Mouse (Mus musculus) forebrain, embryonic 13.5 days (tissue): ENCODE measurements around the gene Hist1h2ac. TPM values are rescaled to one million over a fixed set of nuclear protein-coding genes. Genes with fewer than 3 reads are reported as not detected.
"Not testable (repeated sequence)": the region's sequence is repeated elsewhere in the genome, so short reads cannot be mapped to it uniquely, and the experiment has no call there.

Source experiments
- ATAC-seq: fragments of 200-750 bp; cut with Nextera tagmentation; 2 replicates; pipeline ENCODE4 v1.8.0; 2017
- H3K27ac ChIP-seq: fragments of 300-500 bp; sonication (generic); 2 replicates; pipeline ENCODE4 v1.5.1; 2015; ENCODE audit warnings: inconsistent platforms, mild to moderate bottlenecking, moderate library complexity
- H3K27me3 ChIP-seq: fragments of 300-500 bp; sonication (generic); 2 replicates; pipeline ENCODE4 v1.6.1; 2015; ENCODE audit warnings: mild to moderate bottlenecking, inconsistent platforms
- H3K36me3 ChIP-seq: fragments of 300-500 bp; sonication (generic); 2 replicates; pipeline ENCODE4 v1.6.1; 2015; ENCODE audit warnings: mild to moderate bottlenecking, inconsistent platforms; ENCODE audit not compliant: poor library complexity, severe bottlenecking
- H3K4me1 ChIP-seq: fragments of 300-500 bp; sonication (generic); 2 replicates; pipeline ENCODE4 v1.6.1; 2015; ENCODE audit warnings: inconsistent platforms
- H3K4me2 ChIP-seq: fragments of 300-500 bp; sonication (generic); 2 replicates; pipeline ENCODE4 v1.6.1; 2015; ENCODE audit warnings: inconsistent platforms, mild to moderate bottlenecking, moderate library complexity
- H3K4me3 ChIP-seq: fragments of 300-500 bp; sonication (generic); 2 replicates; pipeline ENCODE4 v1.5.1; 2015; ENCODE audit warnings: mild to moderate bottlenecking, inconsistent platforms
- H3K9ac ChIP-seq: fragments of 300-500 bp; sonication (generic); 2 replicates; pipeline ENCODE4 v1.6.1; 2015; ENCODE audit warnings: mild to moderate bottlenecking, inconsistent platforms
- H3K9me3 ChIP-seq: fragments of 300-500 bp; sonication (generic); replicated peaks from 2 replicates; pipeline ENCODE4 v1.6.1; 2016; ENCODE audit warnings: inconsistent platforms
- WGBS: fragments of 180-500 bp; shearing (Covaris S2); methylation state at CpG from one replicate; pipeline ENCODE4 v1.1.7; 2015; 5-methylcytosine and 5-hydroxymethylcytosine counted together
- polyA plus RNA-seq: library from polyadenylated mRNA; unstranded; fragments of >200 nt; fragmentation: Nextera tagmentation; extraction: Ambion mirVana; gene quantifications from 2 replicates; pipeline ENCODE4 v1.2.1, GENCODE M21; 2015

The Hist1h2ac gene
- polyA plus RNA-seq = 1.0 and 1.3 TPM in 2 replicates

DNA sequence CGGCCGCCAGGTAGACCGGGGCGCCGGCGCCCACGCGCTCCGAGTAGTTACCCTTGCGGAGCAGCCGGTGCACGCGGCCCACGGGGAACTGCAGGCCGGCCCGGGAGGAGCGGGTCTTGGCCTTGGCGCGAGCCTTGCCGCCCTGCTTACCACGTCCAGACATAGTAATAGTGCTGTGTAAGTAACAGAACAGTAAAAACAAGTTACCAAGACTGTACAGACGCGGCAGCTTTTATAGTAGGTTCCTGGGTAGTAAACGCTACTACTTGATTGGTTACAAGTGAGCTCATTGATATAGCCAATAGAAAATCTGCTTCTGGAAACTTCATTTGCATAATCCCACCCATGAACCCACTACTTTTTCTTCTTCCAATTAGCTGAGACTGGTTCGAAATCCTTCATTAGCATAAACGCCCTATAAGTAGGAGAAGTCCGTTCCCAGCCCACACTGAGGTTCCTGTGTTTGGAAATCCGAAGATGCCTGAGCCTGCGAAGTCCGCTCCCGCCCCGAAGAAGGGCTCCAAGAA, at the start of gene Hist1h2ac, which contains the start of gene Hist1h2bc:
Hist1h2ac (minus strand) TSS at position 194 of the 527 bp plus-strand sequence.
Hist1h2bc (plus strand) TSS at position 445 of the 527 bp plus-strand sequence.
- Histone ChIP-seq H3K9me3 (no peaks in the 10 kb centered on the region), H3K4me3 (peak within 1 kb of the TSS; percentile 51), H3K27me3 (no peaks in the 10 kb centered on the region), H3K9ac (peak within 1 kb of the TSS; percentile 81), H3K4me1 (peaks cover 22% of the 10 kb centered on the region), H3K36me3 (no peaks in the 10 kb centered on the region), H3K27ac (peak within 1 kb of the TSS; percentile 98), H3K4me2 (peak within 1 kb of the TSS; percentile 68)
- peak; percentile 99 for ATAC-seq
- WGBS = under 1% methylated on average over 29 of the region's 32 CpGs

- H3K4me1 ChIP-seq = no peaks in the 10 kb centered on the region
- no peak overlapping the region for H3K9ac ChIP-seq
- H3K27me3 ChIP-seq = no peaks in the 10 kb centered on the region
- WGBS = 26% methylated on average over 8 of the region's 8 CpGs
- no peaks in the 10 kb centered on the region for H3K36me3 ChIP-seq
- H3K9me3 ChIP-seq = no peaks in the 10 kb centered on the region
- H3K27ac ChIP-seq = no peak overlapping the region
- 0 out of 2 replicates have a peak, but pooled peaks have one; percentile 51 for ATAC-seq
- H3K4me2 ChIP-seq = no peak overlapping the region
- H3K4me3 ChIP-seq = no peak overlapping the region
These were observed 48.5 kb upstream of the Hist1h2ac start for GRCm38 (mm10) chr13:23732156-23732804.

DNA sequence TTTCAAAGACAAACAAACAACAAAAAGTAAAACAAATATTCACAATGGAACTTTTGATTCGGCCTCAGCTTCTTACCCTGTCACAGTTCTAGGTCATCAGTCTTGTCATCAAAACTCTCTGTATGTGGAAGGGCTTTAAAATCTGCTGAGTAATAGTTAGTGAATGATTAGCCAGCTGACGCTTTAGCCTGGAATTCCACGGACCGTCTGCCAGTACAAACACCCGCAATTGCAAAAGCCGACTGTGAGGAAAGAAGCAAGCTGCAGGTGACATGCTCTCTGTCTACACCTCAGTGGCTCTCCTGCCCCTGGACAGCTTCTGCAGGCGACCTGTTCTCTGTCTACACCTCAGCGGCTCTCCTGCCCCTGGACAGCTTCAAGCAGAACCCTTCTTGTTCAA, 46.7 kb upstream of the Hist1h2ac start:
- 62% methylated on average over 8 of the region's 8 CpGs for WGBS

DNA sequence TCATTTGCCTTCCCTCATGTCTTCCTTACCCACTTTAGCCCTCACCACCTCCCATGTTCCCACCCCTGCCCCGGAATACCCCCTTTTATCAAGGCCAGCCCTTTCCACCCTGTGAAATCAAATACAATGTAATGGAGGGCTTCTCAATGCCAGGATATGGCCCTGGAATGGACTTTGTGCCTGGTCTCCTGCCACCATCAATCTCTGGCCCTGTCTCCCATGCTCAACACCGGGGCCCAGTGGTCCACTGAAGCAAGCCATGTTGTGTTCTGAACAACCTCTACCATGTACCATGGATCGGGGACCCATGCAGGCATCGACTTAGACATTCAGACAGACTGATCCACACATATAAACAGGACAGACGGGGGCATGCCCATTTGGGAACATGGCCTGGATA, 46.0 kb upstream of the Hist1h2ac start:
- no peaks in the 10 kb centered on the region for H3K9me3 ChIP-seq
- ATAC-seq = no peak
- no peak overlapping the region for H3K27ac ChIP-seq
- no peak overlapping the region for H3K9ac ChIP-seq
- 94% methylated on average over 5 of the region's 5 CpGs for WGBS
- H3K4me2 ChIP-seq = no peak overlapping the region
- H3K4me3 ChIP-seq = no peak overlapping the region
- H3K4me1 ChIP-seq = no peaks in the 10 kb centered on the region
- no peaks in the 10 kb centered on the region for H3K27me3 ChIP-seq
- H3K36me3 ChIP-seq = no peaks in the 10 kb centered on the region

More for the DNA sequence above, 46.7 kb upstream of the Hist1h2ac start:
- no peaks in the 10 kb centered on the region for H3K4me1 ChIP-seq
- no peak overlapping the region for H3K27ac ChIP-seq
- no peak overlapping the region for H3K4me2 ChIP-seq
- H3K9me3 ChIP-seq = no peaks in the 10 kb centered on the region
- no peak overlapping the region for H3K9ac ChIP-seq
- no peaks in the 10 kb centered on the region for H3K36me3 ChIP-seq
- no peaks in the 10 kb centered on the region for H3K27me3 ChIP-seq
- ATAC-seq = no peak
- no peak overlapping the region for H3K4me3 ChIP-seq

- Histone ChIP-seq H3K27ac (no peak overlapping the region), H3K4me2 (no peak overlapping the region), H3K9me3 (no peaks in the 10 kb centered on the region), H3K27me3 (no peaks in the 10 kb centered on the region), H3K36me3 (no peaks in the 10 kb centered on the region), H3K9ac (no peak overlapping the region), H3K4me1 (no peaks in the 10 kb centered on the region), H3K4me3 (no peak overlapping the region)
- ATAC-seq = no peak
- 93% methylated on average over 9 of the region's 9 CpGs for whole genome bisulfite sequencing
These were observed 45.4 kb upstream of the Hist1h2ac start for GRCm38 (mm10) chr13:23729192-23729525.

- Histone ChIP-seq H3K36me3 (no peaks in the 10 kb centered on the region), H3K27ac (no peak overlapping the region), H3K27me3 (no peaks in the 10 kb centered on the region), H3K4me3 (no peak overlapping the region), H3K4me2 (no peak overlapping the region), H3K9ac (no peak overlapping the region), H3K9me3 (no peaks in the 10 kb centered on the region), H3K4me1 (no peaks in the 10 kb centered on the region)
- WGBS = 89% methylated on average over 18 of the region's 18 CpGs
- no peak for ATAC-seq
These were observed 44.9 kb upstream of the Hist1h2ac start for GRCm38 (mm10) chr13:23728472-23729191.

GRCm38 (mm10) chr13:23725213-23725612, 41.5 kb upstream of the Hist1h2ac start:
- H3K27me3 ChIP-seq = no peaks in the 10 kb centered on the region
- no peak overlapping the region for H3K4me3 ChIP-seq
- H3K36me3 ChIP-seq = no peaks in the 10 kb centered on the region
- no peak for ATAC-seq
- H3K9ac ChIP-seq = no peak overlapping the region
- H3K27ac ChIP-seq = no peak overlapping the region
- H3K4me2 ChIP-seq = no peak overlapping the region
- WGBS = 38% methylated on average over 1 of the region's 1 CpGs
- H3K4me1 ChIP-seq = no peaks in the 10 kb centered on the region
- no peaks in the 10 kb centered on the region for H3K9me3 ChIP-seq

- Histone ChIP-seq H3K27ac (no peak overlapping the region), H3K9ac (no peak overlapping the region), H3K36me3 (no peaks in the 10 kb centered on the region), H3K27me3 (no peaks in the 10 kb centered on the region), H3K4me3 (no peak overlapping the region), H3K4me2 (no peak overlapping the region), H3K4me1 (no peaks in the 10 kb centered on the region), H3K9me3 (no peaks in the 10 kb centered on the region)
- no peak for ATAC-seq
- WGBS = 90% methylated on average over 4 of the region's 4 CpGs
These were observed 40.5 kb upstream of the Hist1h2ac start for GRCm38 (mm10) chr13:23724239-23724638.

- not testable (repeated sequence) for ATAC-seq, H3K27me3 ChIP-seq, H3K9me3 ChIP-seq, H3K27ac ChIP-seq, H3K9ac ChIP-seq, H3K4me1 ChIP-seq, H3K36me3 ChIP-seq, H3K4me2 ChIP-seq, H3K4me3 ChIP-seq
- WGBS = 13% methylated on average over 2 of the region's 2 CpGs
These were observed 34.0 kb upstream of the Hist1h2ac start for GRCm38 (mm10) chr13:23717593-23718245.

DNA sequence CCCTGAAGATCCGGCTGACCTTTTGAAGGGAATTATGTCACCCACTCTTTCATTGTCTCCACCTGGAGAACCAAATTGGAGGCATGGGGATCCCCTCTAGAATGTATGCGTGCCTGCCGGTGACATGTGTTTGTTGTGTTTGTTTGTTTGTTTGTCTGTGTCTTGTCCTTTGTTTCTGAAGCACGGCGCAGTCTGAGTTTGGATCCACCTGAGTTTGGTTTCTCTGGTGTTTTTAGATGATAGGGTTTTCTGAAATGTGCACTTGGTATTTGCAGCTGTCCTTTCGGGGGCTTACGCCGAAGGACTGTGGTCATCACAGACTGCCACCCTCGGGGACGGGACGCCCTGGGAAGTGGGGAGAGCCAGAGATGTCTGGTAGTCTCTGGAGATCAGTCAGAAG, 33.4 kb upstream of the Hist1h2ac start:
- Histone ChIP-seq H3K9me3 (no peaks in the 10 kb centered on the region), H3K4me2 (no peak overlapping the region), H3K36me3 (no peaks in the 10 kb centered on the region), H3K4me3 (no peak overlapping the region), H3K27me3 (no peaks in the 10 kb centered on the region), H3K27ac (no peak overlapping the region), H3K9ac (no peak overlapping the region), H3K4me1 (no peaks in the 10 kb centered on the region)
- ATAC-seq = no peak
- WGBS = 66% methylated on average over 11 of the region's 11 CpGs

GRCm38 (mm10) chr13:23716261-23717042, 32.7 kb upstream of the Hist1h2ac start:
- Histone ChIP-seq H3K4me1 (no peaks in the 10 kb centered on the region), H3K4me2 (no peak overlapping the region), H3K27ac (no peak overlapping the region), H3K9ac (no peak overlapping the region), H3K36me3 (no peaks in the 10 kb centered on the region), H3K4me3 (no peak overlapping the region), H3K27me3 (no peaks in the 10 kb centered on the region), H3K9me3 (no peaks in the 10 kb centered on the region)
- WGBS = 83% methylated on average over 5 of the region's 5 CpGs
- ATAC-seq = no peak
